Mouse (Mus musculus): ENCODE data around the gene Gm8909. TPM values are rescaled to one million over a fixed set of nuclear protein-coding genes. Genes with fewer than 3 reads are reported as not detected.

The Gm8909 gene
- polyA plus RNA-seq, 1 experiment, result not detected

Other genes starting within 250 kb of the Gm8909 start
- 76.4 and 87.8 TPM in 2 replicates for gene Abcf1, start 198.8 kb downstream of the Gm8909 start, polyA plus RNA-seq (2012; rRNA removed)
- gene Gnl1, start 188.7 kb downstream of the Gm8909 start, polyA plus RNA-seq (2012; rRNA removed), result 131 and 140 TPM in 2 replicates
- 47.0 and 47.8 TPM in 2 replicates for gene Prr3, start 188.3 kb downstream of the Gm8909 start, polyA plus RNA-seq (2012; rRNA removed)
- 1.3 and 1.8 TPM in 2 replicates for gene H2-T24, start 148.0 kb downstream of the Gm8909 start, polyA plus RNA-seq (2012; rRNA removed)
- gene H2-T23, start 135.7 kb downstream of the Gm8909 start, polyA plus RNA-seq (2012; rRNA removed), result 27.6 and 31.8 TPM in 2 replicates
- gene H2-T22, start 125.8 kb downstream of the Gm8909 start, polyA plus RNA-seq (2012; rRNA removed), result 18.3 and 19.0 TPM in 2 replicates
- not detected in 2 replicates for gene Gm6034, start 125.6 kb downstream of the Gm8909 start, polyA plus RNA-seq (2012; rRNA removed)
- gene Gm11127, start 110.2 kb downstream of the Gm8909 start, polyA plus RNA-seq (2012; rRNA removed), result 0.23 and 0.35 TPM in 2 replicates
- gene Gm19684, start 46.9 kb downstream of the Gm8909 start, polyA plus RNA-seq (2012; rRNA removed), result not detected in 2 replicates
- gene Gm7030, start 39.1 kb downstream of the Gm8909 start, polyA plus RNA-seq (2012; rRNA removed), result not detected in 2 replicates
- gene H2-T3, start 21.8 kb upstream of the Gm8909 start, polyA plus RNA-seq (2012; rRNA removed), result not detected in 2 replicates
- gene Rpp21, start 89.5 kb upstream of the Gm8909 start, polyA plus RNA-seq (2012; rRNA removed), result 59.3 and 60.0 TPM in 2 replicates
- gene Trim39, start 103.7 kb upstream of the Gm8909 start, polyA plus RNA-seq (2012; rRNA removed), result 30.6 and 34.9 TPM in 2 replicates
- not detected in 2 replicates for gene H2-M10.2, start 118.0 kb upstream of the Gm8909 start, polyA plus RNA-seq (2012; rRNA removed)
- not detected in 2 replicates for gene H2-M10.1, start 157.6 kb upstream of the Gm8909 start, polyA plus RNA-seq (2012; rRNA removed)
- gene H2-M10.3, start 199.9 kb upstream of the Gm8909 start, polyA plus RNA-seq (2012; rRNA removed), result not detected in 2 replicates